Mouse (Mus musculus): ENCODE data around the gene Osbpl9. TPM values are rescaled to one million over a fixed set of nuclear protein-coding genes. Genes with fewer than 3 reads are reported as not detected.

Gene Osbpl9
- total RNA-seq, 2 experiments from 2014 or later = 91.5 to 112 TPM

DNA sequence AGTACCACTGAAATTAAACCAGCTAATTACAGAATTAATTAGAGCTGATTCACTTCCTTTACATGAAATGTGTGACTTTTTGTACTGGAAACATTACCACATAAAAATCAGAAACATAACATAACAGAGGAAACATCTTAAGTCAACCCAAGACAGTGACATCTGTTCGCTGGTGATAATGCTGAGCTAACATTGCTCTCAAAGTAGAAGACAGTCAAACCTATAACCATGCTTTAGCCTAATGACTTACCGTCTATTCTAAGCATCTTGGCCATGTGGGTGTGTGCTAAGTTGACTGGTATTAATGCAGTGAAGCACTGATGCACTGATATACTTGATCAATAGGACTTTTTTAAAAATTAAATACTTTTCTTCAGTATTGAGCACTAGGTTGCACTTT, 52.7 kb downstream of the Osbpl9 start:
- intact Hi-C loops (cut with DNase I) = loop anchor here (5.0 kb wide), 1 partner anchor 57 kb away; no protein-coding TSS in a partner anchor
- no peak for DNase-seq
- peak overlapping the region; percentile 62; the same call in 1 of the 2 replicates for H3K27ac ChIP-seq
- TF ChIP-seq CTCF (IDR thresholded peaks at IDR 0.05) = no peak
- no peak overlapping the region for H3K4me3 ChIP-seq

DNA sequence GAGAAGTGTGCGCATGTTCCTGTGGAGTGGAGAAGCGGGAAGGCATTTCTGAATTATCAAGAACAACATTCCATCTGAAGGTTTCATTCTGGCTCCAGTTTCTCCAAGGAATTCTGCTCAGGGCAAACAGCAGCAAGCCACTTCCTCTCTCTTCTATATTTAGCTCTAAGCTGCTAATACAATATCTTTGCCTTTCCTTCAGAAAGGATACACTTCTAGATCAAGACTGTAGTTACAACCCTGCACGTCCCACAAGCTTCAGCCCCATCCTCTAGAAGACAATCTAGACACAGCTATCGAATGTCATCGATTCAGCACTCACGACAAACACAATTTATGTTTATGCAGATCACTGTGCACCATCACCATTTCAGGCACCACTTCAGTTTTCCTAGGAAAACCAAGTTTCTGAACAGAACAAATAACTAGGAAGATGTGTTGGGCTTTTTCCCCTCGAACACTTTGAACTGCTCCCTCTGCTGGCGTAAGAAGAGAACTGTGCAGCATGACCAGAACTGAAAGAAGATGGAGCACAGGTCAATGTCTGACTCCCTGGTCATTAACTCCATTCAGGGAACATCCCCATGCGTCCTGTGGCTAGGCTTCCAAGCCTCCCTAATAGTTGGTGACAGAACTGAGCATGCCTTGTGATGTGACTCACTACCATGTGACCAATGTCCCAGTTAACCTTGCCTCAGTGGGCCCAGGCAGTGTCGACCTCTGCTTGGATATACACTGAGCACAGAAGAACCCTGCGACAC, 54.6 kb downstream of the Osbpl9 start:
- DNase-seq = peak; percentile 45
- Histone ChIP-seq H3K4me3 (peak overlapping the region; percentile 45), H3K27ac (peak overlapping the region; percentile 83)
- intact Hi-C loops (cut with DNase I) = loop anchor here (5.0 kb wide), 1 partner anchor 55 kb away; no protein-coding TSS in a partner anchor
- peak; percentile 79 for TF ChIP-seq CTCF (IDR thresholded peaks at IDR 0.05)

DNA sequence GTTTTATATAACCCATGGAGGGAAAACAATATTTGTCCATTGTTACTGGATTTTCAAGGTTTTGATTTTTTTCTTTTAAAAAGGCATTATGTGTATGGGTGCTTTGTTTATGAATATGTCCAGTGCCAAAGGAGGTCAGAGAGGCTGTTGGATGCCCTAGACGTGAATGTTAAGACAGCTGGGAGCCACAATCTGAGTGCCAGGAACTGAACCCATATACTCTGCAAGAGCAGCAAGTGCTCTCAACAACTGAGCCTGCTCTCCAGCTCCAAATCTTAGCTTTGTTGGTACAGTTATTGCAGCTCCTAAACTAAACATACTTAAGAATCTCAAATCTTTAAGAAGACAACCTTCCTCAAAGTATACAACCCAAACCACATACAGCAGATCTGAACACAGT, 59.0 kb downstream of the Osbpl9 start:
- peak overlapping the region; percentile 56; the same call in 1 of the 2 replicates for H3K27ac ChIP-seq
- intact Hi-C loops (cut with DNase I) = no loop called here

DNA sequence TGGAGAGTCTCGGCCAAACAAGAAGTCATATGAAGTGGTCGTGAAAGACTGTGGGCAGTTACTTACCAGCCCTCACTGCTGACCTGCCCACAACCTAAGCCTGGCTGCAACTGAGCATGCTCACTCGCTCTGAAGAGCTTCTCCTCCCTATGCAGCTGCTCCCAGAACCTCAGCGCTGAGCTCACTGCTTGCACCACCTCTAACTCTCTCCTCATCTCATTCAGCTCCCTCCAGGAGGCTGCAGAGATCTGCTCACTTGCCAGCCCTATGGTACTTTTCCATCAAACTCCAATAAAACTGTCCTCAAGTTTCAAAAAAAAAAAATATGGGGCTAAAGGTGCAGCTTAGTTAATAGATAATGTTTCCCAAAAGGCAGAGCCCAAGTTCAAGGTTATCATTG, 63.5 kb downstream of the Osbpl9 start:
- intact Hi-C loops (cut with DNase I) = no loop called here
- no peak overlapping the region for H3K4me3 ChIP-seq
- no peak for TF ChIP-seq CTCF (IDR thresholded peaks at IDR 0.05)
- H3K27ac ChIP-seq = no peak overlapping the region
- DNase-seq = no peak

More for the DNA sequence above, 59.0 kb downstream of the Osbpl9 start:
- no peak for TF ChIP-seq CTCF (IDR thresholded peaks at IDR 0.05)
- H3K4me3 ChIP-seq = no peak overlapping the region
- DNase-seq = no peak

DNA sequence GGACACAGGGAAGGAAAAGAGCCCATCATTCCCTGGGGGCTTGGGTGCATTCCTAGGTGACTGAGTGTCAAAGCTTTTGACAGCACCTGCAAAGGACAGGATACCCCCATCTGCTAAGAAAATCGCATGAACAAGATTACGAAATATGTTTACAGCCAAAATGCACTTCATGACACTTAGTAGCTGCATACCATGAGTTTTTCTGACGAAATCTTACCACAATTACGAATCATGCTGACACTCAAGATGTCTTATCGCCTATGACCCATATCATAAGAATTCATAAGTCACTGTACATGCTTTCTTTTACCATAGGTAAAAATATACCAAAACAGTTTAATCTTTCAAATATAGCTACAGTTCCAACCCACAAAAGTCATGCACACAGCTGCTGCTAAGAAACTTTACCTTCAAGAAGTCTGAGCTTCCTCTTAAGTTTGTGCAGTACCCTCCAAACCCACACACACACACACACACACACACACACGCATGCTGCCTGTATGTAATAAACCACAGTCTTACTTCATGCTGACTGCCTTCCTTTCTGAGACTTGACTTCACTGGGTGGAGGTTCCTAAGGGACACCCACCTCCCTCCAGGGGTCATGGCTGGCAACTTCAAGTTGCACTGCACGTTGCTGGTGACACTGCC, 65.5 kb downstream of the Osbpl9 start:
- Histone ChIP-seq H3K27ac (peak overlapping the region; percentile 9; the same call in 1 of the 2 replicates), H3K4me3 (no peak overlapping the region)
- TF ChIP-seq CTCF (IDR thresholded peaks at IDR 0.05) = no peak
- intact Hi-C loops (cut with DNase I) = loop anchor here (2.0 kb wide), 1 partner anchor 16 kb away; no protein-coding TSS in a partner anchor
- no peak for DNase-seq

DNA sequence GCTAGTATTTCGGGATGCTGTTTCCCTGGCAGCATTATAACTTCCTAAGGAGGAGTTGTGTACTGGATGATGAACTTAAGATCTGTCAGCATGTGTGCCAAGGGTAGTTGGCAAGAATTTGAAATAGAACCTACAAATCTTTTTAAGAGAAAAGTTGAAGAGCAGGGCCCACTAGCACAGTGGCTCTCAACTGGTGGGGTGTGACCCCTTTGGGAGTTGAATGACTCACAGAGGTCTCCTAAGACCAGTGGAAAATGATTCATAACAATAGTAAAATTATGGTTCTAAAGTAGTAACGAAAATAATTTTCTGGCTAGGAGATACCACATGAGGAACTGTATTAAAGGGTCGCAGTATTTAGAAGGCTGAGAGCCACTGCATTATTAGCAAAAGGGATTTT, 67.1 kb downstream of the Osbpl9 start:
- peak; percentile 56 for DNase-seq
- intact Hi-C loops (cut with DNase I) = no loop called here
- Histone ChIP-seq H3K27ac (peak overlapping the region; percentile 74), H3K4me3 (no peak overlapping the region)
- no peak for TF ChIP-seq CTCF (IDR thresholded peaks at IDR 0.05)

DNA sequence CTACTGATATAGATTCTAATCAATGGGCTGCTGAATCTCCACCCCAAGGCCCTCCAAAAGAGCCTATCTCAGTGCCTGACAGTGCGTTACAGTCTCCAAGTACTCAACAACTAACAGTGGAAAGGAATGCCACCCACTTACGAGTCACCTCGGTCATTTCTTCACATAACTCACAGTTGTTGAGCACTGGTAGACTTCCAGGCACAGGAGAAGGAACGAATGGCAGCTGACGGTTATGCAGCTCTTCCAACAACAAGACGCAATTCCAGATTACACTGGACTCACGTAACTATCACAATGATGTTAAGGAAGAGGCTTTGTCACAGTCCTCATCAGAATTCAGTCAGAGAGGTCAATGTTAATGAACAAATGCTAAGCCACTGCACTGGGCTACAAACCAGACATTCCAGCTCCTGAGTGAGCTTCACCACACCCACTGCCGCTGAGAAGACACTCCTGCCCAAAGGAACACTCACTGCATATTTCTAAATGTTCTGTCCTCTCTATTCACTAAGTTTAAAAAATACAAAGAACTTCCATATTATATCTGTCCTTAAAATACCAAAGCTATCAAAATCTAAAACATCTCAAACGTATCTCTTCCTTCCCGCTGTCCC, 70.7 kb downstream of the Osbpl9 start:
- no peak overlapping the region for H3K4me3 ChIP-seq
- peak overlapping the region; percentile 35 for H3K27ac ChIP-seq
- no peak for TF ChIP-seq CTCF (IDR thresholded peaks at IDR 0.05)
- no peak for DNase-seq
- intact Hi-C loops (cut with DNase I) = no loop called here

DNA sequence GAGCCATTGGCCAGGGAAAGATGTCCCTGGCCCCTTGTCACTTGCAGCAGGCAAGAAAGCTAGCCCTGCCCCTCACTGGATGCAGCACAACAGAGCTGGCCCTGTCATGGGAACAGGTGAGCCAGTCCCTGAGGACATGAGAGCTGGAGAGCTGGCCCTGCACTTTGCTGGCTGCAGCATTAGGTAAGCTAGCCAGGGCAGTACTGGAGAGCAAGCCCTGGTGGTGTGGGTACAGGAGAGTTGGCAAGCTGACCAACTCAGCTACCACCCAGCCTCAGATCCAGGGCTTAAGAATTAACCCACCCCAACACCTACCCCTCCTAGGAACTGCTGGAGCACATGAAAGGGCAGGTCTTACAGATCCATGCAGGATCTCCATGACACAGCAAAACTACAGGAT, 73.1 kb downstream of the Osbpl9 start:
- TF ChIP-seq CTCF (IDR thresholded peaks at IDR 0.05) = no peak
- Histone ChIP-seq H3K27ac (peak overlapping the region; percentile 70), H3K4me3 (no peak overlapping the region)
- intact Hi-C loops (cut with DNase I) = no loop called here
- DNase-seq = peak; percentile 82

DNA sequence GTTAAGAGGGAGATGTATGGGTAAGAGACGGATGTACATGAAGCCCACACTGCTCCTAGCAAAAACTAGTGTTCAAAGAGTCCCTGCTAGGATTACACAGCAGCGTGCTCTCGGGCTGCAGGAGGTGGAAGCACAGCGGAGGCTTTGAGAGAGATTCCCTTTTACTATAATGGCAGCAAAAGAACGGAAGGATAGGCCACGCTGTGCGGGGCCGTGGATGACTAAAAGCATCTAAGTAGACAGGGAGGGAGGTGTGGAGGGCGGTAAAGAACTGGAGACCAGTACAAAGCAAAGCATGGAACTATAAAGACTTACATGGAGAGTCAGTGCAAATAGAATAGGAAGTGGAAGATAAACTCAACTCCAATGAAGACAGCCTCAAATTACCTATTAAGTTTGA, 74.1 kb downstream of the Osbpl9 start:
- intact Hi-C loops (cut with DNase I) = no loop called here
- Histone ChIP-seq H3K27ac (peak overlapping the region; percentile 20; the same call in 1 of the 2 replicates), H3K4me3 (no peak overlapping the region)
- no peak for TF ChIP-seq CTCF (IDR thresholded peaks at IDR 0.05)
- DNase-seq = no peak

DNA sequence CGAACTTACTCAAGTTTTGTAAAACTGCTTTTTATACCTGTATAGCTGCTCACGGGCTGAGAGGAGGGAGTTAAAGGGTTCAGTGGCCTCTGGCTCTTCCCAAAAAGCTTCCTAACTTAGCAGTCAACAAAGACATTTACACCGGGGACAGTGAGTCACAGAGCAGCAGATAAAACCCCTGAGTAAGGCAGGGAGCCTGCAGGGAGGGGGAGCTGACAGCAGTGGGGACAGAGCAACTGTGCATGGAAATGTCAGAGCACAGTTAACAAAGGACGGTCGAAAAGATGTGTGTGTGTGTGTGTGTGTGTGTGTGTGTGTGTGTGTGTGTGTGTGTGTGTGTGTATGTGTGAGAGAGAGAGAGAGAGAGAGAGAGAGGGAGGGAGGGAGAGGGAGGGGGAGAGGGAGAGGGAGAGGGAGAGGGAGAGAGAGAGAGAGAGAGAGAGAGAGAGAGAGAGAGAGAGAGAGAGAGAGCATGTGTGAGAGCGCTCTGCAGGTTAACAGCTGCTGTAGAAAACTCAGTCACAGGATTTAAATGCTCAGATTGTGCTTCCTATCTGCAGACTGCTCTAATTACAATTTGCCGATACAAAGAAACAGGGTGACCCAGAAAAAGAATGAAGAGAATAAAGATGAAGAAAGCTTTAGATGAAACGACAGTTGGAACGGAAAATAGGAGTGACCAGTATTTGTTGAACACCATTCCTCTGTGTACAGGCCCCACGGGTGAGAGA, 75.1 kb downstream of the Osbpl9 start:
- TF ChIP-seq CTCF (IDR thresholded peaks at IDR 0.05) = no peak
- intact Hi-C loops (cut with DNase I) = no loop called here
- peak; percentile 38 for DNase-seq
- H3K4me3 ChIP-seq = no peak overlapping the region
- H3K27ac ChIP-seq = peak overlapping the region; percentile 51

DNA sequence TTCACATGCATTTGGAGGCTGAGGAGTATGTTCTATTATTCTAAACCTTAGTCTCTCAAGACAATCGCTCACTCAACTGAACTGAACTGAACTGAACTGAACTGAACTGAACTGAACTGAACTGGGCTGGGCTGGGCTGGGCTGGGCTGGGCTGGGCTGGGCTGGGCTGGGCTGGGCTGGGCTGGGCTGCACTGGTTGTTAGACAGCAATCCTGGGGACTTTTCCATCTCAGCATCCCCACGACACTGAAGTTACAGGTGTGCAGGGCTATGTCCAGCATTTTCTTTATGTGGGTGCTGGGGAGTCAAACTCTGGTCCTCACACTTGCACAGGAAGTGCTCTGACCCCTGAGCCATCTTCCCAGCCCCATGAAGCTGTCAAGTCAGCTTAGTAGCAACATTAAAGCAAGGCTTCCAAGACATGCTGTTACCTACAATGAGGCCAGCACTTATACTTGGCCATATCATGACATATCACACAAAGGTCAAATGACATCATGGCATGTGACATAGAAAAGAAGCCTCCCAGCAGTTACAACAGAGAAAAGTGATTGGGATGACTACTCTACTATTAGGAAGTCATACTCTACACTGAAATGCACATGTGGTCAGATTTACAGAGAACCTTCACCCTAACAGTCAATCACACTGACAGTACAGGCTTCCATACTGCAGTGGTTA, 76.2 kb downstream of the Osbpl9 start:
- intact Hi-C loops (cut with DNase I) = no loop called here

More for the DNA sequence above, 76.2 kb downstream of the Osbpl9 start:
- no peak overlapping the region for H3K4me3 ChIP-seq
- DNase-seq = no peak
- no peak overlapping the region; the same call in 1 of the 2 replicates for H3K27ac ChIP-seq
- no peak for TF ChIP-seq CTCF (IDR thresholded peaks at IDR 0.05)

Data from gastrocnemius, adult 2 months (tissue).